Mouse (Mus musculus) heart, postnatal 36 days (tissue): ENCODE measurements around the gene Cd46. TPM values are rescaled to one million over a fixed set of nuclear protein-coding genes. Genes with fewer than 3 reads are reported as not detected.

Source experiments
- DNase-seq, 2 experiments: peaks; one replicate each; pipeline ENCODE4 v3.0.0; 2021 to 2022
- intact Hi-C: fragments of 180-260 bp; cut with DNase I; formaldehyde crosslinking; loops from one replicate; pipeline ENCODE4 v1.15.1; 2025
- total RNA-seq, 2 experiments: library from RNA; stranded (reverse); gene quantifications; 2 replicates each; pipeline ENCODE4 v1.2.3; 2021

Cd46 gene
- total RNA-seq, 2 experiments from 2014 or later, result 0.80 to 1.2 TPM

- no peak for DNase-seq
- intact Hi-C loops, result no loop called here
Measured at GRCm38 (mm10) chr1:195019062-195019600, 72.9 kb downstream of the Cd46 start.

GRCm38 (mm10) chr1:195018089-195018999 lies 73.7 kb downstream of the Cd46 start:
- intact Hi-C loops, result loop anchor here (1.0 kb wide), 1 partner anchor 42 kb away; no protein-coding TSS in a partner anchor
- DNase-seq, result peak; percentile 80

- DNase-seq, result no peak
- intact Hi-C loops, result loop anchor here (1.0 kb wide), 1 partner anchor 41 kb away; no protein-coding TSS in a partner anchor
Measured at GRCm38 (mm10) chr1:195017626-195018025, 74.4 kb downstream of the Cd46 start.

- DNase-seq, result peak; percentile 64 to 77
- intact Hi-C loops, result no loop called here
Measured at GRCm38 (mm10) chr1:195016811-195017501, 75.1 kb downstream of the Cd46 start.

GRCm38 (mm10) chr1:195015281-195015680 lies 76.8 kb downstream of the Cd46 start:
- intact Hi-C loops, result no loop called here
- DNase-seq, result no peak

- intact Hi-C loops, result no loop called here
- DNase-seq, result no peak
Measured at GRCm38 (mm10) chr1:195014201-195014885, 77.7 kb downstream of the Cd46 start.

GRCm38 (mm10) chr1:195012531-195012930 lies 79.5 kb downstream of the Cd46 start:
- intact Hi-C loops, result no loop called here

GRCm38 (mm10) chr1:195006267-195006666 lies 85.8 kb downstream of the Cd46 start:
- intact Hi-C loops, result no loop called here
- DNase-seq, result no peak

More at GRCm38 (mm10) chr1:195012531-195012930, 79.5 kb downstream of the Cd46 start:
- no peak for DNase-seq

GRCm38 (mm10) chr1:195004194-195004593 lies 87.9 kb downstream of the Cd46 start:
- DNase-seq, result no peak
- intact Hi-C loops, result no loop called here

- no peak for DNase-seq
- intact Hi-C loops, result no loop called here
Measured at GRCm38 (mm10) chr1:195003328-195003727, 88.7 kb downstream of the Cd46 start.

GRCm38 (mm10) chr1:194998396-194998795 lies 93.7 kb downstream of the Cd46 start:
- DNase-seq, result no peak
- intact Hi-C loops, result no loop called here

GRCm38 (mm10) chr1:194995196-194995595 lies 96.9 kb downstream of the Cd46 start:
- intact Hi-C loops, result no loop called here
- DNase-seq, result peak in 1 of 2 experiments; percentile 43

- intact Hi-C loops, result no loop called here
- DNase-seq, result no peak
Measured at GRCm38 (mm10) chr1:194994262-194994661, 97.8 kb downstream of the Cd46 start.

- DNase-seq, result no peak
- intact Hi-C loops, result no loop called here
Measured at GRCm38 (mm10) chr1:194993409-194993988, 98.5 kb downstream of the Cd46 start.

- intact Hi-C loops, result no loop called here
- DNase-seq, result no peak
Measured at GRCm38 (mm10) chr1:194992589-194993317, 99.3 kb downstream of the Cd46 start.

- no peak for DNase-seq
- intact Hi-C loops, result no loop called here
Measured at GRCm38 (mm10) chr1:194991654-194992053, 100.4 kb downstream of the Cd46 start.

- intact Hi-C loops, result no loop called here
- DNase-seq, result no peak
Measured at GRCm38 (mm10) chr1:194990976-194991375, 101.1 kb downstream of the Cd46 start.

GRCm38 (mm10) chr1:194989024-194989423 lies 103.0 kb downstream of the Cd46 start:
- intact Hi-C loops, result no loop called here
- DNase-seq, result no peak
